Mouse (Mus musculus) liver, postnatal 0 days (tissue): ENCODE results near the gene Klf3. TPM values are rescaled to one million over a fixed set of nuclear protein-coding genes. Genes with fewer than 3 reads are reported as not detected.

Experiments
- ATAC-seq: fragments of 200-750 bp; cut with Nextera tagmentation; 2 replicates; pipeline ENCODE4 v1.8.0; 2017; ENCODE audit warnings: mild to moderate bottlenecking, moderate library complexity
- DNase-seq: peaks from one replicate; pipeline ENCODE4 v3.0.0-alpha.2; 2016
- H3K27ac ChIP-seq: fragments of 300-500 bp; sonication (generic); 2 replicates; pipeline ENCODE4 v1.5.1; 2014; ENCODE audit warnings: antibody characterized with exemption, moderate library complexity, mild to moderate bottlenecking, low read depth
- H3K27me3 ChIP-seq: fragments of 300-500 bp; sonication (generic); 2 replicates; pipeline ENCODE4 v1.6.1; 2014; ENCODE audit warnings: low read length, control low read depth, mixed read lengths; ENCODE audit not compliant: insufficient read depth
- H3K36me3 ChIP-seq: fragments of 300-500 bp; sonication (generic); replicated peaks from 2 replicates; pipeline ENCODE4 v1.6.1; 2014; ENCODE audit warnings: mild to moderate bottlenecking, control low read depth, low read length, moderate library complexity, mixed read lengths; ENCODE audit not compliant: insufficient read depth
- H3K4me1 ChIP-seq: fragments of 300-500 bp; sonication (generic); 2 replicates; pipeline ENCODE4 v1.6.1; 2014; ENCODE audit warnings: antibody characterized with exemption, mild to moderate bottlenecking, control low read depth; ENCODE audit not compliant: insufficient read depth
- H3K4me2 ChIP-seq: fragments of 300-500 bp; sonication (generic); 2 replicates; pipeline ENCODE4 v1.6.1; 2014; ENCODE audit warnings: low read depth, mild to moderate bottlenecking, low read length, moderate library complexity, mixed read lengths
- H3K4me3 ChIP-seq: fragments of 300-500 bp; sonication (generic); 2 replicates; pipeline ENCODE4 v1.5.1; 2014; ENCODE audit warnings: low read depth, low read length
- H3K9ac ChIP-seq: fragments of 300-500 bp; sonication (generic); replicated peaks from 2 replicates; pipeline ENCODE4 v1.6.1; 2014; ENCODE audit warnings: mild to moderate bottlenecking, moderate library complexity
- H3K9me3 ChIP-seq: fragments of 300-500 bp; sonication (generic); 2 replicates; pipeline ENCODE4 v1.6.1; 2016; ENCODE audit warnings: mild to moderate bottlenecking, control low read depth, low read length, mixed read lengths
- CTCF ChIP-seq: sonication (generic); IDR thresholded peaks from 2 replicates; pipeline ENCODE4 v1.5.1; 2016; ENCODE audit warnings: antibody characterized with exemption, low read depth
- EP300 ChIP-seq: IDR thresholded peaks from 2 replicates; pipeline ENCODE4 v1.6.1; 2016; ENCODE audit warnings: antibody characterized with exemption, low read depth, mild to moderate bottlenecking
- WGBS: fragments of 180-500 bp; shearing (Covaris S2); extraction: QIAGEN DNeasy Blood & Tissue Kit; methylation state at CpG from one replicate; pipeline ENCODE4 v1.1.7; 2014; ENCODE audit not compliant: insufficient replicate concordance; 5-methylcytosine and 5-hydroxymethylcytosine counted together
- polyA plus RNA-seq: library from polyadenylated mRNA; unstranded; fragments of >200 nt; fragmentation: Nextera tagmentation; extraction: Ambion mirVana; gene quantifications from 2 replicates; pipeline ENCODE4 v1.2.1, GENCODE M21; 2015

The Klf3 gene
- polyA plus RNA-seq, 1 experiment from 2014 or later = 65.7 TPM

DNA sequence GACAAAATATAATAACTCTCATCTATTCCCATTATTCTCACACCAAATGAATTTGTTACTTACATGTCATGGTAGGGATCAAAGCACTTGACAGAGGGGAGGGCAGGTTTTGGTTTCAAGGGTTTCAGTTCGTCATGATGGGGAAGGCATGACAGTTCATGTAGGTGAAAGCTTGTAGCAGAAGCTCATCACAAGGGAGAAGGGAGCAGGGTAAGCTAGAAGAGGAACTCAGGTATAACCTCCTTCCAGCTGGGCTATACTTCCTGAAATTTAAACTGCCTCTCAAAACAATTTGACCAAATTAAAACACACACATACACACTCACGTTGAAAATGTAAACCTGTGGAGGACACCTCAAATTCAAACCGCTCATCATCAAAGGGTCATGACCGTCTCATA, 32.1 kb downstream of the Klf3 start:
- Histone ChIP-seq H3K4me2 (no peak overlapping the region), H3K27ac (peak overlapping the region; percentile 22; the same call in 1 of the 2 replicates), H3K9me3 (no peaks in the 10 kb centered on the region), H3K27me3 (no peaks in the 10 kb centered on the region), H3K4me1 (no peaks in the 10 kb centered on the region), H3K36me3 (peaks cover 12% of the 10 kb centered on the region), H3K9ac (no peak overlapping the region), H3K4me3 (no peak overlapping the region)
- no peak for TF ChIP-seq CTCF
- TF ChIP-seq EP300 = no peak
- WGBS = 78% methylated on average over 4 of the region's 4 CpGs
- ATAC-seq = no peak
- no peak for DNase-seq

- TF ChIP-seq EP300 (no peak), CTCF (no peak)
- 61% methylated on average over 6 of the region's 6 CpGs for WGBS
Observed at GRCm38 (mm10) chr5:64839016-64839599, 35.9 kb downstream of the Klf3 start.

DNA sequence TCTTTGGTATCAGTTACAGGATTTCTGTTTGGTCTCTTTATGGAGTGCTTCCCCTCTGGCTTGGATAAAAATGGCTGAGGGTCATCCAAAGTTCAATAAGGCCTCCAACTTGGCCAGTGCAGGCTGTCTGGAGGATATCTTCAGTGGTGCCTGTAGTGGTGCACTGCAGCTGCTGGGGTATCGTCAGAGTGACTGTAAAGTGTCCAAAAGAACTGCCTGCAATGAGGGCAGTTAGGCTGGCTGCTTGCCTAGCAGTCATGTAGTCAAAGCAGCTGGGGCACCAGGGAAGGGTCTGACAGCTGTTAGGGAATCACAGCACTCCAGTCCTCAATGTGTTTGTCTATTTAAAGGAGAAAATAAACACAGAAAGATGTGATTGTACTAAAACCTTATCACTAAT, 36.9 kb downstream of the Klf3 start:
- TF ChIP-seq EP300 (no peak), CTCF (no peak)
- 68% methylated on average over 1 of the region's 1 CpGs for WGBS
- Histone ChIP-seq H3K36me3 (no peaks in the 10 kb centered on the region), H3K9ac (no peak overlapping the region), H3K27me3 (no peaks in the 10 kb centered on the region), H3K4me1 (no peaks in the 10 kb centered on the region), H3K4me3 (no peak overlapping the region), H3K27ac (no peak overlapping the region), H3K9me3 (no peaks in the 10 kb centered on the region), H3K4me2 (no peak overlapping the region)
- DNase-seq (no peak), ATAC-seq (no peak)

More at GRCm38 (mm10) chr5:64839016-64839599, 35.9 kb downstream of the Klf3 start:
- DNase-seq (no peak), ATAC-seq (no peak)
- Histone ChIP-seq H3K9ac (no peak overlapping the region), H3K36me3 (no peaks in the 10 kb centered on the region), H3K27ac (no peak overlapping the region), H3K4me1 (no peaks in the 10 kb centered on the region), H3K4me2 (no peak overlapping the region), H3K9me3 (no peaks in the 10 kb centered on the region), H3K4me3 (no peak overlapping the region), H3K27me3 (no peaks in the 10 kb centered on the region)

GRCm38 (mm10) chr5:64844622-64845021, 41.4 kb downstream of the Klf3 start:
- Histone ChIP-seq H3K4me1 (peaks cover 3% of the 10 kb centered on the region; the same call in 1 of the 2 replicates), H3K36me3 (no peaks in the 10 kb centered on the region), H3K27ac (no peak overlapping the region), H3K27me3 (no peaks in the 10 kb centered on the region), H3K9ac (no peak overlapping the region), H3K4me2 (no peak overlapping the region), H3K4me3 (no peak overlapping the region), H3K9me3 (no peaks in the 10 kb centered on the region)
- ATAC-seq (no peak), DNase-seq (no peak)
- TF ChIP-seq EP300 = peak; percentile 42; the same call in 1 of the 2 replicates
- TF ChIP-seq CTCF = no peak
- 73% methylated on average over 3 of the region's 3 CpGs for WGBS

GRCm38 (mm10) chr5:64847305-64847704, 44.1 kb downstream of the Klf3 start:
- 41% methylated on average over 2 of the region's 2 CpGs for WGBS
- ATAC-seq (no peak), DNase-seq (no peak)
- H3K27ac ChIP-seq = no peak overlapping the region
- no peaks in the 10 kb centered on the region for H3K27me3 ChIP-seq
- no peak overlapping the region for H3K4me3 ChIP-seq
- H3K4me1 ChIP-seq = peaks cover 3% of the 10 kb centered on the region; the same call in 1 of the 2 replicates
- no peaks in the 10 kb centered on the region for H3K9me3 ChIP-seq
- no peak overlapping the region for H3K9ac ChIP-seq
- no peak overlapping the region for H3K4me2 ChIP-seq
- TF ChIP-seq CTCF (no peak), EP300 (no peak)
- no peaks in the 10 kb centered on the region for H3K36me3 ChIP-seq

GRCm38 (mm10) chr5:64849892-64850291, 46.7 kb downstream of the Klf3 start:
- H3K4me3 ChIP-seq = no peak overlapping the region
- ATAC-seq (no peak), DNase-seq (no peak)
- no peak overlapping the region for H3K9ac ChIP-seq
- no peaks in the 10 kb centered on the region for H3K27me3 ChIP-seq
- H3K4me2 ChIP-seq = no peak overlapping the region
- H3K27ac ChIP-seq = no peak overlapping the region
- H3K9me3 ChIP-seq = peaks cover under 1% of the 10 kb centered on the region; the same call in 1 of the 2 replicates
- TF ChIP-seq CTCF = no peak
- no peak for TF ChIP-seq EP300
- peaks cover 3% of the 10 kb centered on the region; the same call in 1 of the 2 replicates for H3K4me1 ChIP-seq
- H3K36me3 ChIP-seq = no peaks in the 10 kb centered on the region
- 87% methylated on average over 7 of the region's 7 CpGs for WGBS
